Mouse (Mus musculus) small intestine, adult 2 months (tissue): ENCODE measurements at regions not wholly inside any gene's neighbourhood (a gene's known extent, or its start where the extent isn't known, plus 50 kb on each side); places are given as distances from the start of the nearest gene placed in this dataset.
"Not testable (repeated sequence)": the region's sequence is repeated elsewhere in the genome, so short reads cannot be mapped to it uniquely, and the experiment has no call there.

Experiments used
- CTCF ChIP-seq: fragments of 200-500 bp; IDR thresholded peaks from 2 replicates; pipeline ENCODE4 v1.5.1; 2012; ENCODE audit warnings: low read depth, mild to moderate bottlenecking, control low read depth, inconsistent platforms, low read length, moderate library complexity, mixed read lengths; ENCODE audit not compliant: insufficient replicate concordance, insufficient read length; ENCODE audit errors: extremely low read depth
- POLR2A ChIP-seq: fragments of 200-500 bp; IDR thresholded peaks from 2 replicates; pipeline ENCODE4 v1.6.1; 2012; ENCODE audit warnings: low read depth, mild to moderate bottlenecking, control low read depth, inconsistent platforms, low read length, moderate library complexity

- TF ChIP-seq POLR2A, CTCF: not testable (repeated sequence)
Measured at GRCm38 (mm10) chr7:82109141-82109540, 64.5 kb upstream of the Sh3gl3 start.
